Mouse (Mus musculus): ENCODE measurements around the gene Coro1c.

GRCm38 (mm10) chr5:113856631-113857030 is 51.9 kb downstream of the Coro1c start:
- TF ChIP-seq CTCF (IDR thresholded peaks at IDR 0.05 in 2 of 3, conservative IDR thresholded peaks at IDR 0.05 in 1 of 3; ENCODE audit: control insufficient read depth in 1 of 3, insufficient read depth in 1 of 3, low read depth in 2 of 3, low read length in 3 of 3, poor library complexity in 1 of 3, severe bottlenecking in 1 of 3) (no peak), RAD21 (IDR thresholded peaks at IDR 0.05; ENCODE audit: low read depth, low read length) (no peak), E2F4 (IDR thresholded peaks at IDR 0.05; ENCODE audit: borderline replicate concordance, low read depth, low read length) (no peak), CHD2 (IDR thresholded peaks at IDR 0.05; ENCODE audit: low read length) (no peak), USF1 (IDR thresholded peaks at IDR 0.05; ENCODE audit: low read depth, low read length) (no peak), MAZ (IDR thresholded peaks at IDR 0.05; ENCODE audit: low read depth, low read length) (no peak), TBP (IDR thresholded peaks at IDR 0.05; ENCODE audit: low read depth, low read length) (no peak), POLR2A (IDR thresholded peaks at IDR 0.05; ENCODE audit: control insufficient read depth in 1 of 2, insufficient read depth in 1 of 2, low read depth in 1 of 2, low read length in 2 of 2, poor library complexity in 1 of 2) (no peak), MAX (IDR thresholded peaks at IDR 0.05; ENCODE audit: low read length) (no peak), KAT2A (conservative IDR thresholded peaks at IDR 0.05; ENCODE audit: low read depth, low read length) (no peak), ZKSCAN1 (IDR thresholded peaks at IDR 0.05; ENCODE audit: low read depth, low read length) (no peak), RCOR1 (IDR thresholded peaks at IDR 0.05; ENCODE audit: low read depth, low read length) (no peak), MXI1 (IDR thresholded peaks at IDR 0.05; ENCODE audit: low read depth, low read length) (no peak)

Measured in MEL (cell line).